Mouse (Mus musculus) adrenal gland, adult 18-20 months (tissue): Measurements from ENCODE around the gene Rps2. TPM values are rescaled to one million over a fixed set of nuclear protein-coding genes. Genes with fewer than 3 reads are reported as not detected.
A peak's percentile ranks its signal among the peaks of the same experiment; 100 is the strongest.

Experiments
- DNase-seq, 2 experiments: peaks; one replicate each; pipeline ENCODE4 v3.0.0; 2021 to 2022; ENCODE audit warnings: low spot score in 2 of 2
- total RNA-seq, 2 experiments: library from RNA; stranded (reverse); gene quantifications; 1 replicate in 1 of 2; 2 replicates in 1 of 2; pipeline ENCODE4 v1.2.3; 2021

The Rps2 gene
- total RNA-seq, 2 experiments from 2014 or later, result 653 to 681 TPM

GRCm38 (mm10) chr17:24729067-24729466 lies 11.2 kb downstream of the Rps2 start:
- no peak for DNase-seq

- DNase-seq, result no peak
Observed at GRCm38 (mm10) chr17:24730787-24731186, 12.9 kb downstream of the Rps2 start.

GRCm38 (mm10) chr17:24732233-24732935 lies 14.5 kb downstream of the Rps2 start:
- DNase-seq, result no peak

GRCm38 (mm10) chr17:24733434-24734050 lies 15.6 kb downstream of the Rps2 start:
- no peak for DNase-seq

GRCm38 (mm10) chr17:24734513-24734912 lies 16.6 kb downstream of the Rps2 start:
- no peak for DNase-seq

- DNase-seq, result no peak
Observed at GRCm38 (mm10) chr17:24735446-24735845, 17.5 kb downstream of the Rps2 start.

- DNase-seq, result peak; percentile 85 to 89
Observed at GRCm38 (mm10) chr17:24736330-24737051, 18.6 kb downstream of the Rps2 start, which contains the start of gene Msrb1. TSS of gene Msrb1 (plus strand) at chr17:24736642.

GRCm38 (mm10) chr17:24737135-24737810 lies 19.4 kb downstream of the Rps2 start:
- DNase-seq, result no peak

- DNase-seq, result no peak
Observed at GRCm38 (mm10) chr17:24738238-24738637, 20.3 kb downstream of the Rps2 start.

- DNase-seq, result no peak
Observed at GRCm38 (mm10) chr17:24739926-24740325, 22.0 kb downstream of the Rps2 start.

- no peak for DNase-seq
Observed at GRCm38 (mm10) chr17:24742307-24742706, 24.4 kb downstream of the Rps2 start.

GRCm38 (mm10) chr17:24743896-24744295 lies 26.0 kb downstream of the Rps2 start:
- no peak for DNase-seq

- no peak for DNase-seq
Observed at GRCm38 (mm10) chr17:24744381-24744780, 26.5 kb downstream of the Rps2 start.

GRCm38 (mm10) chr17:24745526-24746497 lies 27.9 kb downstream of the Rps2 start:
- DNase-seq, result peak; percentile 82 to 85

- no peak for DNase-seq
Observed at GRCm38 (mm10) chr17:24746986-24747385, 29.1 kb downstream of the Rps2 start.

- no peak for DNase-seq
Observed at GRCm38 (mm10) chr17:24751528-24751927, 33.6 kb downstream of the Rps2 start.

- peak; percentile 36 to 50 for DNase-seq
Observed at GRCm38 (mm10) chr17:24752415-24753394, 34.8 kb downstream of the Rps2 start, which contains the start of gene Hs3st6. TSS of gene Hs3st6 (plus strand) at chr17:24752988.

GRCm38 (mm10) chr17:24757394-24757793 lies 39.5 kb downstream of the Rps2 start:
- no peak for DNase-seq

- DNase-seq, result no peak
Observed at GRCm38 (mm10) chr17:24761121-24761520, 43.2 kb downstream of the Rps2 start.
